Mouse (Mus musculus): ENCODE measurements around the gene Vwa7. TPM values are rescaled to one million over a fixed set of nuclear protein-coding genes. Genes with fewer than 3 reads are reported as not detected.

The Vwa7 gene
- total and polyA plus RNA-seq, 3 experiments: 0.60 to 3.5 (median 1.5) TPM

GRCm38 (mm10) chr17:35026206-35026605 is 9.8 kb downstream of the Vwa7 start:
- DNase-seq (ENCODE audit: low spot score) (no peak), ATAC-seq (ENCODE audit: extremely low read depth, insufficient number of reproducible peaks, low FRiP score, poor library complexity, severe bottlenecking) (no peak)
- Histone ChIP-seq H3K4me3 (ENCODE audit: low read depth, low read length) (peak overlapping the region; percentile 78), H3K9me3 (replicated peaks) (no peaks in the 10 kb centered on the region), H3K4me1 (ENCODE audit: insufficient read depth, low read depth, low read length) (peaks cover 98% of the 10 kb centered on the region), H3K36me3 (replicated peaks) (peaks cover 65% of the 10 kb centered on the region), H3K27me3 (ENCODE audit: insufficient read depth, low read length) (no peaks in the 10 kb centered on the region)
- TF ChIP-seq POLR2AphosphoS5 (IDR thresholded peaks at IDR 0.05; ENCODE audit: insufficient replicate concordance, low read depth, low read length): no peak
- TF ChIP-seq TAL1 (conservative IDR thresholded peaks at IDR 0.05; ENCODE audit: low read depth, low read length): no peak
- no peak for TF ChIP-seq GATA2 (IDR thresholded peaks at IDR 0.05; ENCODE audit: borderline replicate concordance, low read depth, low read length)
- no peak for TF ChIP-seq CTCF (IDR thresholded peaks at IDR 0.05; ENCODE audit: low read depth, low read length)
- no peak for TF ChIP-seq GATA1 (IDR thresholded peaks at IDR 0.05; ENCODE audit: borderline replicate concordance, low read length)

- Histone ChIP-seq H3K4me1 (ENCODE audit: insufficient read depth, low read depth, low read length) (peaks cover 98% of the 10 kb centered on the region), H3K36me3 (replicated peaks) (peaks cover 68% of the 10 kb centered on the region), H3K27me3 (ENCODE audit: insufficient read depth, low read length) (no peaks in the 10 kb centered on the region), H3K4me3 (ENCODE audit: low read depth, low read length) (peak within 1 kb of the TSS; percentile 78), H3K9me3 (replicated peaks) (no peaks in the 10 kb centered on the region)
- DNase-seq (ENCODE audit: low spot score) (peak; percentile 68), ATAC-seq (ENCODE audit: extremely low read depth, insufficient number of reproducible peaks, low FRiP score, poor library complexity, severe bottlenecking) (peak; percentile 45)
- TF ChIP-seq GATA1 (IDR thresholded peaks at IDR 0.05; ENCODE audit: borderline replicate concordance, low read length) (no peak), POLR2AphosphoS5 (IDR thresholded peaks at IDR 0.05; ENCODE audit: insufficient replicate concordance, low read depth, low read length) (no peak), CTCF (IDR thresholded peaks at IDR 0.05; ENCODE audit: low read depth, low read length) (no peak), TAL1 (conservative IDR thresholded peaks at IDR 0.05; ENCODE audit: low read depth, low read length) (no peak), GATA2 (IDR thresholded peaks at IDR 0.05; ENCODE audit: borderline replicate concordance, low read depth, low read length) (no peak)
Observed at GRCm38 (mm10) chr17:35027277-35028068, 11.1 kb downstream of the Vwa7 start, which contains the start of gene Sapcd1. Sapcd1 (minus strand) TSS chr17:35028016.

- TF ChIP-seq GATA2 (IDR thresholded peaks at IDR 0.05; ENCODE audit: borderline replicate concordance, low read depth, low read length) (no peak), POLR2AphosphoS5 (IDR thresholded peaks at IDR 0.05; ENCODE audit: insufficient replicate concordance, low read depth, low read length) (no peak), CTCF (IDR thresholded peaks at IDR 0.05; ENCODE audit: low read depth, low read length) (no peak), GATA1 (IDR thresholded peaks at IDR 0.05; ENCODE audit: borderline replicate concordance, low read length) (no peak), TAL1 (conservative IDR thresholded peaks at IDR 0.05; ENCODE audit: low read depth, low read length) (no peak)
- no peak for DNase-seq (ENCODE audit: low spot score)
- peak; percentile 16; the same call in 1 of the 2 replicates for ATAC-seq (ENCODE audit: extremely low read depth, insufficient number of reproducible peaks, low FRiP score, poor library complexity, severe bottlenecking)
- H3K4me3 ChIP-seq (ENCODE audit: low read depth, low read length): peak overlapping the region; percentile 11; the same call in 1 of the 2 replicates
- no peaks in the 10 kb centered on the region for H3K9me3 ChIP-seq (replicated peaks)
- no peaks in the 10 kb centered on the region for H3K27me3 ChIP-seq (ENCODE audit: insufficient read depth, low read length)
- peaks cover 98% of the 10 kb centered on the region for H3K4me1 ChIP-seq (ENCODE audit: insufficient read depth, low read depth, low read length)
- peaks cover 63% of the 10 kb centered on the region for H3K36me3 ChIP-seq (replicated peaks)
Observed at GRCm38 (mm10) chr17:35028315-35028714, 11.9 kb downstream of the Vwa7 start.

GRCm38 (mm10) chr17:35029691-35030532 is 13.5 kb downstream of the Vwa7 start:
- Histone ChIP-seq H3K4me1 (ENCODE audit: insufficient read depth, low read depth, low read length) (peaks cover 91% of the 10 kb centered on the region), H3K36me3 (replicated peaks) (peaks cover 47% of the 10 kb centered on the region), H3K4me3 (ENCODE audit: low read depth, low read length) (no peak overlapping the region; the same call in 1 of the 2 replicates), H3K27me3 (ENCODE audit: insufficient read depth, low read length) (no peaks in the 10 kb centered on the region), H3K9me3 (replicated peaks) (no peaks in the 10 kb centered on the region)
- ATAC-seq (ENCODE audit: extremely low read depth, insufficient number of reproducible peaks, low FRiP score, poor library complexity, severe bottlenecking): no peak
- DNase-seq (ENCODE audit: low spot score): no peak
- peak; percentile 29; the same call in 1 of the 2 replicates for TF ChIP-seq CTCF (IDR thresholded peaks at IDR 0.05; ENCODE audit: low read depth, low read length)
- TF ChIP-seq TAL1 (conservative IDR thresholded peaks at IDR 0.05; ENCODE audit: low read depth, low read length): no peak

- H3K36me3 ChIP-seq (replicated peaks): peaks cover 35% of the 10 kb centered on the region
- H3K4me1 ChIP-seq (ENCODE audit: insufficient read depth, low read depth, low read length): peaks cover 85% of the 10 kb centered on the region
- no peaks in the 10 kb centered on the region for H3K27me3 ChIP-seq (ENCODE audit: insufficient read depth, low read length)
- DNase-seq (ENCODE audit: low spot score) (no peak), ATAC-seq (ENCODE audit: extremely low read depth, insufficient number of reproducible peaks, low FRiP score, poor library complexity, severe bottlenecking) (no peak)
- no peaks in the 10 kb centered on the region for H3K9me3 ChIP-seq (replicated peaks)
- TF ChIP-seq POLR2AphosphoS5 (IDR thresholded peaks at IDR 0.05; ENCODE audit: insufficient replicate concordance, low read depth, low read length) (no peak), GATA1 (IDR thresholded peaks at IDR 0.05; ENCODE audit: borderline replicate concordance, low read length) (no peak), GATA2 (IDR thresholded peaks at IDR 0.05; ENCODE audit: borderline replicate concordance, low read depth, low read length) (no peak), TAL1 (conservative IDR thresholded peaks at IDR 0.05; ENCODE audit: low read depth, low read length) (no peak), CTCF (IDR thresholded peaks at IDR 0.05; ENCODE audit: low read depth, low read length) (no peak)
- peak overlapping the region; percentile 6; the same call in 1 of the 2 replicates for H3K4me3 ChIP-seq (ENCODE audit: low read depth, low read length)
Observed at GRCm38 (mm10) chr17:35031272-35031671, 14.9 kb downstream of the Vwa7 start.

- no peak for TF ChIP-seq CTCF (IDR thresholded peaks at IDR 0.05; ENCODE audit: low read depth, low read length)
- TF ChIP-seq TAL1 (conservative IDR thresholded peaks at IDR 0.05; ENCODE audit: low read depth, low read length): no peak
- no peak for TF ChIP-seq POLR2AphosphoS5 (IDR thresholded peaks at IDR 0.05; ENCODE audit: insufficient replicate concordance, low read depth, low read length)
- no peak for TF ChIP-seq GATA1 (IDR thresholded peaks at IDR 0.05; ENCODE audit: borderline replicate concordance, low read length)
- no peak for TF ChIP-seq GATA2 (IDR thresholded peaks at IDR 0.05; ENCODE audit: borderline replicate concordance, low read depth, low read length)
- peaks cover 31% of the 10 kb centered on the region for H3K36me3 ChIP-seq (replicated peaks)
- peaks cover 79% of the 10 kb centered on the region for H3K4me1 ChIP-seq (ENCODE audit: insufficient read depth, low read depth, low read length)
- no peaks in the 10 kb centered on the region for H3K27me3 ChIP-seq (ENCODE audit: insufficient read depth, low read length)
- no peak for ATAC-seq (ENCODE audit: extremely low read depth, insufficient number of reproducible peaks, low FRiP score, poor library complexity, severe bottlenecking)
- DNase-seq (ENCODE audit: low spot score): no peak
- H3K9me3 ChIP-seq (replicated peaks): no peaks in the 10 kb centered on the region
- H3K4me3 ChIP-seq (ENCODE audit: low read depth, low read length): peak overlapping the region; percentile 20; the same call in 1 of the 2 replicates
Observed at GRCm38 (mm10) chr17:35031880-35032279, 15.5 kb downstream of the Vwa7 start.
